Mouse (Mus musculus) gastrocnemius, postnatal 4 days (tissue): ENCODE measurements around the gene Olfr1118. TPM values are rescaled to one million over a fixed set of nuclear protein-coding genes. Genes with fewer than 3 reads are reported as not detected.
"Not testable (repeated sequence)": the region's sequence is repeated elsewhere in the genome, so short reads cannot be mapped to it uniquely, and the experiment has no call there.

Source experiments
- DNase-seq, 2 experiments: peaks; one replicate each; pipeline ENCODE4 v3.0.0; 2021 to 2022; ENCODE audit warnings: low spot score in 2 of 2, mixed read lengths in 2 of 2
- long read RNA-seq, 2 experiments: library from polyadenylated mRNA; stranded (forward); transcript quantifications; one replicate each; pipeline ENCODE4 v2.0.0; 2021
- total RNA-seq, 2 experiments: library from RNA; stranded (reverse); gene quantifications; 2 replicates each; pipeline ENCODE4 v1.2.3; 2021

The Olfr1118 gene
- total RNA-seq, result not detected
- long read RNA-seq, experiment 1, result 0 reads
- long read RNA-seq, experiment 2, result 0 reads

- DNase-seq, result no peak
Observed at GRCm38 (mm10) chr2:87307281-87307680, at the start of gene Olfr1118. TSS of gene Olfr1118 (plus strand) at chr2:87307581.

DNA sequence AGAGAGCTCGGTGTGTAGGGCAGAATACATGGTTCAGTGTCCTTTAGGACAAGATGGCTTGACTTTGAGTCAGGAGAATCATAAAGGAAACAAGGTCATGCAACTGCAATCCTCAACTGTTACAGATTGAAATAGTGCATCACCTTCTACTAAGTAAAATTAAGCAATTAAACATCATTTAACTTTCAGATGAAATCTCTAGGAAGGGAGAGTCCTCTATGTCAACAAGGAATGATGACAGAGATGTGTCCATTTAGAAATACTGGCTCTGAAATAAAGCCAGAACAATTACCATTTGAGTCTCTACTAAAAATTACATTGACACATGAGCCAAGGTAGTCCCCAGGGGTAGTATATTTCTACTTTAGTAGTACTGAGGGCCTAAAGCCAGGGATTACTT lies 40.1 kb upstream of the Olfr1118 start, which contains the start of gene Olfr1116:
TSS of gene Olfr1116 (plus strand) at position 301 of the 400 bp plus-strand sequence.
- DNase-seq, result no peak

GRCm38 (mm10) chr2:87293977-87294376 lies 13.4 kb upstream of the Olfr1118 start:
- DNase-seq, result not testable (repeated sequence)

GRCm38 (mm10) chr2:87354515-87354914 lies 47.1 kb downstream of the Olfr1118 start, which contains the start of gene Olfr1120:
TSS of gene Olfr1120 (plus strand) at chr2:87354815.
- no peak for DNase-seq

DNA sequence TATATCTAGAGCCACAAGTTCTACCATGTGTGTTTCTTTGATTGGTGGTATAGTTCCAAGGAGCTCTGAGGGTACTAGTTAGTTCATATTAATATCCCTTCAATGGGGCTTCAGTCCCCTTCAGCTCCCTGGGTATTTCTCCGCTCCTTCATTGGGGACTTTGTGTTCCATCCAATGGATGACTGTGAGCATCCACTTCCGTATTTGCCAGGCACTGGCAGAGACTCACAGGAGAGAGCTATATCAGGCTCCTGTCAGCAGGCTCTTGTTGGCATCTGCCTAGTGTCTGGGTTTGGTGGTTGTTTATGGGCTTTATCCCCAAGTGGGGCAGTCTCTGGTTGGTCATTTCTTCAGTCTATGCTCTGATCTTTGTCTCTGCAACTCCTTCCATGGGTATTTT lies 52.7 kb downstream of the Olfr1118 start:
- DNase-seq, result not testable (repeated sequence)

Other genes starting within 250 kb of the Olfr1118 start
- not detected for gene Olfr1107, start 231.8 kb upstream of the Olfr1118 start, total RNA-seq
- gene Olfr1109, start 211.6 kb upstream of the Olfr1118 start, total RNA-seq, result not detected
- not detected for gene Olfr259, start 193.0 kb upstream of the Olfr1118 start, total RNA-seq
- gene Olfr1110, start 167.3 kb upstream of the Olfr1118 start, total RNA-seq, result not detected
- not detected for gene Olfr1111, start 155.0 kb upstream of the Olfr1118 start, total RNA-seq
- not detected for gene Olfr1112, start 119.8 kb upstream of the Olfr1118 start, total RNA-seq
- not detected for gene Olfr1113, start 98.6 kb upstream of the Olfr1118 start, total RNA-seq
- not detected for gene Olfr1115, start 59.6 kb upstream of the Olfr1118 start, total RNA-seq
- gene Olfr1116, start 40.0 kb upstream of the Olfr1118 start, total RNA-seq, result not detected
- not detected for gene Olfr1120, start 47.2 kb downstream of the Olfr1118 start, total RNA-seq
- not detected for gene Olfr1121, start 62.3 kb downstream of the Olfr1118 start, total RNA-seq
- gene Olfr1122, start 78.3 kb downstream of the Olfr1118 start, total RNA-seq, result under 1 TPM in 1 of 2 experiments, not detected in 1; 0.05 TPM
- gene Olfr1123, start 109.1 kb downstream of the Olfr1118 start, total RNA-seq, result not detected
- gene Olfr1124, start 122.7 kb downstream of the Olfr1118 start, total RNA-seq, result not detected
- not detected for gene Olfr1126, start 146.4 kb downstream of the Olfr1118 start, total RNA-seq
- gene Pramel7, start 189.5 kb downstream of the Olfr1118 start, total RNA-seq, result not detected
- gene Pramel6, start 199.0 kb downstream of the Olfr1118 start, total RNA-seq, result not detected
- gene Olfr153, start 224.2 kb downstream of the Olfr1118 start, total RNA-seq, result not detected
- gene Olfr1128, start 238.0 kb downstream of the Olfr1118 start, total RNA-seq, result not detected